Mouse (Mus musculus): ENCODE measurements around the gene Lekr1.

DNA sequence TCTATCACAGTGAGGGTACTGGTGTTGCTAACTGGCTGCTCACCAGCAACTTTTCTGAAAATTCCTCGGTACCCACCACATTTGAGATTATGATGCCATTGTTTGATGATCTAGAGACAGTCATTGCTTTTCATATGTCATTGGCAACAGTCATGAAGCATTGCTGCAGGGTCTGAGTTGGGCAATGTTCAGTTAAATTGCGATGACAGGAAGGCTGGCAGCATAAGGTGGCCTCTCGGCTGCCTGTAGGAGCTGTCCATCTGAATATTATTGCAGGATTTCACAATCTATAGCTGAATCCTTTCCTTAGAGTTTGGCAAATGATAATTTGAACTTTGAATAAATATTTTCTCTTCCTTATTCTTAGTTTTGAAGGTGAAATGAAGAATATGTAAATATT is 48.3 kb downstream of the Lekr1 start:
- no peak for TF ChIP-seq CTCF (IDR thresholded peaks at IDR 0.05; ENCODE audit: borderline replicate concordance, extremely low read depth, insufficient read depth, insufficient read length)
- no peak for TF ChIP-seq POLR2A (IDR thresholded peaks at IDR 0.05; ENCODE audit: borderline replicate concordance, extremely low read depth, insufficient read depth, insufficient read length, poor library complexity, severe bottlenecking)
